Mouse (Mus musculus): ENCODE results near the gene Arhgef28. TPM values are rescaled to one million over a fixed set of nuclear protein-coding genes. Genes with fewer than 3 reads are reported as not detected.

Arhgef28 gene
- total and polyA plus RNA-seq, 3 experiments, result not detected

DNA sequence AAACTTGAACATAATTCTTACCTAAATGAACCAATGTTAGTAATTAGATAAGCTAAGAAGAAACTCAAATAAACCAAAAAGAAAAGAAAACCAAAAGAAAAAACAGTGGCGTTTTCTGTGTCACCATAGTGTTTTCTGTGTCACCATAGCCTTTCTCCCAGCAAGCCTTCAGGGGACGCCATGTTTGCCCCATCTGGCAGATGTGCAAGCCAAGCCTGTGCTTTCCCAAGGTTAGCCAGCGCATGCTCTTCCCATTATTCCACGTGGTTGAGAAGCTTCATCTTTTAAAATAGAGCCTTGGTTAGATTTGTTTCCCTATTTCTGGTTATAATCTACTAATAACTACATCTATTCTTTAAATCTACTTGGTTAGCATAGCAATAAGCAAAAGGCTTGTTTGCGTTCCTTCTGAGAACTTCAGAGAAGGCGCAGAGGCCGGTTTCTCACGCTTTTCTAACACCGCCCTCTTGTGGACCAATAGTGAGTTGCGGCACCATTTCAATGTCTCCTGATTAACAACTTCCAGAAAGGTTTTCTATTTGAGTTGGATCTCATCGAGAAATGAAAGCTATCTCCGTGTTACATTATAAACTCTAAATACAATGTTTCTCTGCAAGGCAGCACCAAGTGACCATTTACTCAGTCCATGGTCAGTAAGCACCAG, 33.9 kb upstream of the Arhgef28 start:
- Histone ChIP-seq H3K9me3 (replicated peaks; ENCODE audit: insufficient read depth, low read length) (no peaks in the 10 kb centered on the region), H3K4me1 (ENCODE audit: control insufficient read depth in 1 of 2, insufficient read depth in 2 of 2, low read length in 2 of 2) (no peaks in the 10 kb centered on the region), H3K4me3 (ENCODE audit: control insufficient read depth in 1 of 2, insufficient read depth in 1 of 2, low read depth in 2 of 2, low read length in 2 of 2) (peak overlapping the region in 1 of 2 experiments; percentile 27; a peak in 1 of 4 replicates), H3K27me3 (ENCODE audit: control insufficient read depth in 1 of 2, insufficient read depth in 2 of 2, low read length in 2 of 2) (0 out of 4 replicates have a peak, but pooled peaks cover 0 to 1% of the 10 kb centered on the region in 2 experiments), H3K27ac (ENCODE audit: control insufficient read depth, low read depth, low read length) (no peak overlapping the region), H3K79me2 (ENCODE audit: control insufficient read depth, insufficient read depth, low read length, poor library complexity) (no peaks in the 10 kb centered on the region), H3K36me3 (ENCODE audit: control insufficient read depth in 1 of 2, insufficient read depth in 2 of 2, low read length in 2 of 2) (no peaks in the 10 kb centered on the region), H3K9ac (ENCODE audit: control insufficient read depth, low read depth, low read length, poor library complexity, severe bottlenecking) (no peak overlapping the region)
- DNase-seq (ENCODE audit: low read depth, low spot score), result peak; percentile 78
- peak; percentile 86 for TF ChIP-seq RAD21 (IDR thresholded peaks at IDR 0.05; ENCODE audit: low read depth, low read length)
- no peak for TF ChIP-seq MAZ (IDR thresholded peaks at IDR 0.05; ENCODE audit: low read depth, low read length)
- no peak for TF ChIP-seq USF1 (IDR thresholded peaks at IDR 0.05; ENCODE audit: low read depth, low read length)
- no peak for TF ChIP-seq POLR2AphosphoS2 (IDR thresholded peaks at IDR 0.05; ENCODE audit: low read length)
- TF ChIP-seq POLR2AphosphoS5 (IDR thresholded peaks at IDR 0.05; ENCODE audit: borderline replicate concordance, low read depth, low read length), result no peak
- no peak for TF ChIP-seq ETS1 (IDR thresholded peaks at IDR 0.05; ENCODE audit: low read depth, low read length)
- TF ChIP-seq HCFC1 (IDR thresholded peaks at IDR 0.05; ENCODE audit: low read depth, low read length), result no peak
- TF ChIP-seq ZKSCAN1 (IDR thresholded peaks at IDR 0.05; ENCODE audit: low read depth, low read length), result no peak
- no peak for TF ChIP-seq UBTF (IDR thresholded peaks at IDR 0.05; ENCODE audit: borderline replicate concordance, insufficient read depth, low read depth, low read length)
- no peak for TF ChIP-seq ZNF384 (IDR thresholded peaks at IDR 0.05; ENCODE audit: low read depth, low read length)
- TF ChIP-seq TBP (IDR thresholded peaks at IDR 0.05; ENCODE audit: low read depth, low read length), result no peak
- TF ChIP-seq TCF12 (IDR thresholded peaks at IDR 0.05; ENCODE audit: low read depth, low read length), result no peak
- TF ChIP-seq USF2 (IDR thresholded peaks at IDR 0.05; ENCODE audit: borderline replicate concordance in 1 of 2, insufficient read depth in 1 of 2, low read depth in 1 of 2, low read length in 2 of 2), result no peak
- peak; percentile 71 for TF ChIP-seq ZC3H11A (IDR thresholded peaks at IDR 0.05; ENCODE audit: low read depth, low read length)
- TF ChIP-seq GABPA (IDR thresholded peaks at IDR 0.05; ENCODE audit: low read depth, low read length), result no peak
- no peak for TF ChIP-seq NRF1 (IDR thresholded peaks at IDR 0.05; ENCODE audit: insufficient read depth, low read depth, low read length, poor library complexity, severe bottlenecking)
- no peak for TF ChIP-seq MAFK (IDR thresholded peaks at IDR 0.05; ENCODE audit: borderline replicate concordance, low read depth, low read length)
- peak; percentile 88 for TF ChIP-seq SMC3 (IDR thresholded peaks at IDR 0.05; ENCODE audit: low read depth, low read length)
- no peak for TF ChIP-seq MYC (IDR thresholded peaks at IDR 0.05; ENCODE audit: low read depth, low read length)
- TF ChIP-seq CHD1 (IDR thresholded peaks at IDR 0.05; ENCODE audit: low read depth, low read length), result no peak
- TF ChIP-seq ZMIZ1 (IDR thresholded peaks at IDR 0.05; ENCODE audit: low read depth, low read length), result no peak
- TF ChIP-seq BHLHE40 (IDR thresholded peaks at IDR 0.05; ENCODE audit: borderline replicate concordance, low read depth, low read length), result no peak
- no peak for TF ChIP-seq E2F4 (IDR thresholded peaks at IDR 0.05; ENCODE audit: borderline replicate concordance, low read depth, low read length)
- TF ChIP-seq TAL1 (IDR thresholded peaks at IDR 0.05; ENCODE audit: low read length), result no peak
- TF ChIP-seq KAT2A (conservative IDR thresholded peaks at IDR 0.05; ENCODE audit: low read depth, low read length), result no peak
- TF ChIP-seq GATA1 (IDR thresholded peaks at IDR 0.05; ENCODE audit: low read depth, low read length), result no peak
- TF ChIP-seq RCOR1 (IDR thresholded peaks at IDR 0.05; ENCODE audit: low read depth, low read length), result no peak
- no peak for TF ChIP-seq MYB (IDR thresholded peaks at IDR 0.05; ENCODE audit: low read depth, low read length)
- TF ChIP-seq CTCF (IDR thresholded peaks at IDR 0.05 in 2 of 3, conservative IDR thresholded peaks at IDR 0.05 in 1 of 3; ENCODE audit: control insufficient read depth in 1 of 3, insufficient read depth in 1 of 3, low read depth in 2 of 3, low read length in 3 of 3, poor library complexity in 1 of 3, severe bottlenecking in 1 of 3), result peak; percentile 79 to 91 (median 79)
- TF ChIP-seq MXI1 (IDR thresholded peaks at IDR 0.05; ENCODE audit: low read depth, low read length), result no peak
- no peak for TF ChIP-seq CHD2 (IDR thresholded peaks at IDR 0.05; ENCODE audit: low read length)
- no peak for TF ChIP-seq NELFE (IDR thresholded peaks at IDR 0.05; ENCODE audit: low read depth, low read length)
